Mouse (Mus musculus) liver, embryonic 14.5 days (tissue): ENCODE measurements at regions not wholly inside any gene's neighbourhood (a gene's known extent, or its start where the extent isn't known, plus 50 kb on each side); places are given as distances from the start of the nearest gene placed in this dataset.

Experiments
- CTCF ChIP-seq: IDR thresholded peaks from 2 replicates; pipeline ENCODE4 v1.5.1; 2016; ENCODE audit warnings: antibody characterized with exemption, low read depth, control low read depth
- EP300 ChIP-seq: IDR thresholded peaks from 2 replicates; pipeline ENCODE4 v1.6.1; 2016; ENCODE audit warnings: antibody characterized with exemption, low read depth

- TF ChIP-seq CTCF (no peak), EP300 (no peak)
Measured at GRCm38 (mm10) chr14:55348098-55348497, 126.3 kb downstream of the Dhrs2 start.
